In the genomic region with DNA sequence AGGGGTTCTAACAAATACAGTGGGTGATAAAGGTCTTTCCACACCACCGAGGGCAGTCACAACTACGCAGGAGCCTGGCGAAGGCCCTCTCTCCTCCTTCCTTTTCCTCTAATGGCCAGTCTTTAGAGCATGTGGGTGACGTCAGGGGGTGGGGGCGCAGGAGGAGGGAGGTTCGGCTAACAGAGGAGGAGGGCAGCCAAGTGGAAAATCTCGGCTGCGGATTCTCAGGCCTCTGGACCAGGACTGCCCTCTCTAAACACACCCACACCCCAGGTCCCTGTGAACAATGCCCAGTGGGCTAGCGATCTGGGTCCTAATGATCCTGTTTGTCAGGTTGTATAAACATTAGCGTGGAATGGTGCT, we compare ENCODE assay signal across 7 mouse cellular contexts. TPM values are rescaled to one million over a fixed set of nuclear protein-coding genes. Genes with fewer than 3 reads are reported as not detected.
DNase-seq lines count a peak whose midpoint lies in the region; ATAC-seq and TF ChIP-seq lines count a peak whose summit lies in the region.

No protein-coding gene starts in this region.

- peak overlapping the region; percentile 75 for H3K4me3 ChIP-seq in embryonic facial prominence, embryonic 15.5 days (replicated peaks)
- H3K4me3 ChIP-seq in heart, embryonic 10.5 days = peak overlapping the region; percentile 69
- peak overlapping the region; percentile 85 for H3K4me3 ChIP-seq in kidney, embryonic 14.5 days (ENCODE audit: low read length)
- peak overlapping the region; percentile 80 for H3K4me3 ChIP-seq in limb, embryonic 13.5 days
- peak overlapping the region; percentile 73 for H3K4me3 ChIP-seq in midbrain, embryonic 13.5 days (replicated peaks)
- peak overlapping the region; percentile 74 for H3K4me3 ChIP-seq in stomach, postnatal 0 days (ENCODE audit: low read depth, low read length)

- peak overlapping the region; percentile 64 for H3K9ac ChIP-seq in embryonic facial prominence, embryonic 15.5 days
- H3K9ac ChIP-seq in kidney, embryonic 14.5 days (ENCODE audit: low read depth, low read length) = peak overlapping the region; percentile 87
- H3K9ac ChIP-seq in limb, embryonic 13.5 days = peak overlapping the region; percentile 87
- H3K9ac ChIP-seq in midbrain, embryonic 13.5 days (replicated peaks) = peak overlapping the region; percentile 94
- peak overlapping the region; percentile 75 for H3K9ac ChIP-seq in stomach, postnatal 0 days (ENCODE audit: low read length)

- peak overlapping the region; percentile 92 for H3K27ac ChIP-seq in embryonic facial prominence, embryonic 15.5 days (replicated peaks)
- H3K27ac ChIP-seq in heart, embryonic 10.5 days = peak overlapping the region; percentile 87
- H3K27ac ChIP-seq in kidney, embryonic 14.5 days (ENCODE audit: low read depth, low read length) = peak overlapping the region; percentile 95
- H3K27ac ChIP-seq in limb, embryonic 13.5 days = peak overlapping the region; percentile 95
- peak overlapping the region; percentile 98 for H3K27ac ChIP-seq in midbrain, embryonic 13.5 days
- peak overlapping the region; percentile 92 for H3K27ac ChIP-seq in stomach, postnatal 0 days (replicated peaks)

- no peaks in the 10 kb centered on the region for H3K27me3 ChIP-seq in embryonic facial prominence, embryonic 15.5 days
- H3K27me3 ChIP-seq in heart, embryonic 10.5 days (ENCODE audit: insufficient read depth, poor library complexity, severe bottlenecking) = no peaks in the 10 kb centered on the region
- H3K27me3 ChIP-seq in kidney, embryonic 14.5 days (ENCODE audit: control insufficient read depth, insufficient read depth, low read length) = no peaks in the 10 kb centered on the region
- no peaks in the 10 kb centered on the region for H3K27me3 ChIP-seq in limb, embryonic 13.5 days
- H3K27me3 ChIP-seq in midbrain, embryonic 13.5 days = no peaks in the 10 kb centered on the region
- no peaks in the 10 kb centered on the region for H3K27me3 ChIP-seq in stomach, postnatal 0 days (ENCODE audit: control insufficient read depth, insufficient read depth, low read length)

- 0 out of 2 replicates have a peak, but pooled peaks cover 4% of the 10 kb centered on the region for H3K36me3 ChIP-seq in embryonic facial prominence, embryonic 15.5 days
- H3K36me3 ChIP-seq in heart, embryonic 10.5 days = peaks cover 10% of the 10 kb centered on the region; the same call in 1 of the 2 replicates
- peaks cover 9% of the 10 kb centered on the region for H3K36me3 ChIP-seq in kidney, embryonic 14.5 days (ENCODE audit: control insufficient read depth, insufficient read depth, low read length)
- H3K36me3 ChIP-seq in limb, embryonic 13.5 days = peaks cover 19% of the 10 kb centered on the region
- peaks cover 14% of the 10 kb centered on the region for H3K36me3 ChIP-seq in midbrain, embryonic 13.5 days
- no peaks in the 10 kb centered on the region for H3K36me3 ChIP-seq in stomach, postnatal 0 days (ENCODE audit: control insufficient read depth, insufficient read depth, low read length)

- peak overlapping the region; percentile 66 for H3K4me2 ChIP-seq in embryonic facial prominence, embryonic 15.5 days (replicated peaks)
- H3K4me2 ChIP-seq in kidney, embryonic 14.5 days (replicated peaks; ENCODE audit: low read depth, low read length) = peak overlapping the region; percentile 60
- peak overlapping the region; percentile 84 for H3K4me2 ChIP-seq in limb, embryonic 13.5 days (replicated peaks)
- H3K4me2 ChIP-seq in midbrain, embryonic 13.5 days (replicated peaks) = peak overlapping the region; percentile 76
- H3K4me2 ChIP-seq in stomach, postnatal 0 days (replicated peaks; ENCODE audit: low read depth) = peak overlapping the region; percentile 63

- under 1% methylated on average over 10 of the region's 10 CpGs for WGBS in embryonic facial prominence, embryonic 15.5 days
- 1% methylated on average over 8 of the region's 10 CpGs for WGBS in heart, embryonic 10.5 days
- 0% methylated on average over 10 of the region's 10 CpGs for WGBS in kidney, embryonic 14.5 days
- WGBS in limb, embryonic 13.5 days = 0% methylated on average over 9 of the region's 10 CpGs
- WGBS in midbrain, embryonic 13.5 days = 0% methylated on average over 10 of the region's 10 CpGs
- under 1% methylated on average over 9 of the region's 10 CpGs for WGBS in stomach, postnatal 0 days

- H3K4me1 ChIP-seq in embryonic facial prominence, embryonic 15.5 days = peaks cover 5% of the 10 kb centered on the region; the same call in 1 of the 2 replicates
- H3K4me1 ChIP-seq in heart, embryonic 10.5 days = 0 out of 2 replicates have a peak, but pooled peaks cover 3% of the 10 kb centered on the region
- H3K4me1 ChIP-seq in kidney, embryonic 14.5 days (ENCODE audit: control insufficient read depth, insufficient read depth, low read length) = 0 out of 2 replicates have a peak, but pooled peaks cover 3% of the 10 kb centered on the region
- H3K4me1 ChIP-seq in limb, embryonic 13.5 days = peaks cover 8% of the 10 kb centered on the region
- H3K4me1 ChIP-seq in midbrain, embryonic 13.5 days (replicated peaks) = peaks cover 38% of the 10 kb centered on the region
- H3K4me1 ChIP-seq in stomach, postnatal 0 days (replicated peaks; ENCODE audit: control insufficient read depth, insufficient read depth) = no peaks in the 10 kb centered on the region

- peak; percentile 70 for DNase-seq in brain, embryonic 18.5 days (ENCODE audit: low read depth, low spot score)
- DNase-seq in heart, embryonic 10.5 days (ENCODE audit: low spot score) = peak; percentile 93
- peak; percentile 88 for DNase-seq in stomach, postnatal 0 days (ENCODE audit: low spot score)

- H3K9me3 ChIP-seq in embryonic facial prominence, embryonic 15.5 days (replicated peaks) = no peaks in the 10 kb centered on the region
- H3K9me3 ChIP-seq in heart, embryonic 10.5 days = no peaks in the 10 kb centered on the region
- no peaks in the 10 kb centered on the region for H3K9me3 ChIP-seq in kidney, embryonic 14.5 days (ENCODE audit: control insufficient read depth, low read length)
- no peaks in the 10 kb centered on the region for H3K9me3 ChIP-seq in limb, embryonic 13.5 days
- no peaks in the 10 kb centered on the region for H3K9me3 ChIP-seq in midbrain, embryonic 13.5 days
- H3K9me3 ChIP-seq in stomach, postnatal 0 days (ENCODE audit: control insufficient read depth, low read length) = no peaks in the 10 kb centered on the region

- TF ChIP-seq CTCF in stomach, postnatal 0 days (IDR thresholded peaks at IDR 0.05; ENCODE audit: low read depth) = no peak

- TF ChIP-seq EP300 in stomach, postnatal 0 days (optimal IDR thresholded peaks at IDR 0.05) = no peak

- ATAC-seq in embryonic facial prominence, embryonic 15.5 days (ENCODE audit: insufficient number of reproducible peaks, low FRiP score, low TSS enrichment, low read depth) = peak; percentile 85
- ATAC-seq in kidney, embryonic 14.5 days (ENCODE audit: low FRiP score, low TSS enrichment) = peak; percentile 92
- peak; percentile 88 for ATAC-seq in limb, embryonic 13.5 days (ENCODE audit: low FRiP score, low read depth)
- peak; percentile 84 for ATAC-seq in midbrain, embryonic 13.5 days
- ATAC-seq in stomach, postnatal 0 days (ENCODE audit: low FRiP score, low TSS enrichment) = peak; percentile 92

RNA-seq across cellular contexts. Expression of a gene that starts 17.8 kb away (rescaled TPM):
- polyA plus RNA-seq in embryonic facial prominence, embryonic 15.5 days (2015; fragmentation: Nextera tagmentation; extraction: Ambion mirVana) = 65.8 and 71.6 TPM in 2 replicates
- polyA plus RNA-seq in heart, embryonic 10.5 days (2016; fragmentation: Nextera tagmentation; extraction: Ambion mirVana) = 56.8 and 62.2 TPM in 2 replicates
- polyA plus RNA-seq in kidney, embryonic 14.5 days (2014; fragmentation: Nextera tagmentation; extraction: Ambion mirVana) = 47.0 and 82.1 TPM in 2 replicates
- polyA plus RNA-seq in limb, embryonic 13.5 days (2015; fragmentation: Nextera tagmentation; extraction: Ambion mirVana) = 88.2 and 93.1 TPM in 2 replicates
- polyA plus RNA-seq in midbrain, embryonic 13.5 days (2015; fragmentation: Nextera tagmentation; extraction: Ambion mirVana) = 246 and 247 TPM in 2 replicates
- polyA plus RNA-seq in stomach, postnatal 0 days (2015; fragmentation: Nextera tagmentation; extraction: Ambion mirVana) = 32.9 and 35.6 TPM in 2 replicates

RNA-seq across cellular contexts. Expression of a gene that starts 47.0 kb away (rescaled TPM):
- polyA plus RNA-seq in embryonic facial prominence, embryonic 15.5 days (2015; fragmentation: Nextera tagmentation; extraction: Ambion mirVana) = 0.09 TPM in 1 of 2 replicates, not detected in the other
- not detected in 2 replicates for polyA plus RNA-seq in heart, embryonic 10.5 days (2016; fragmentation: Nextera tagmentation; extraction: Ambion mirVana)
- not detected in 2 replicates for polyA plus RNA-seq in kidney, embryonic 14.5 days (2014; fragmentation: Nextera tagmentation; extraction: Ambion mirVana)
- polyA plus RNA-seq in limb, embryonic 13.5 days (2015; fragmentation: Nextera tagmentation; extraction: Ambion mirVana) = not detected in 2 replicates
- not detected in 2 replicates for polyA plus RNA-seq in midbrain, embryonic 13.5 days (2015; fragmentation: Nextera tagmentation; extraction: Ambion mirVana)
- polyA plus RNA-seq in stomach, postnatal 0 days (2015; fragmentation: Nextera tagmentation; extraction: Ambion mirVana) = not detected in 2 replicates

RNA-seq across cellular contexts. Expression of a gene that starts 47.1 kb away (rescaled TPM):
- 6.3 and 6.4 TPM in 2 replicates for polyA plus RNA-seq in embryonic facial prominence, embryonic 15.5 days (2015; fragmentation: Nextera tagmentation; extraction: Ambion mirVana)
- 3.6 and 3.9 TPM in 2 replicates for polyA plus RNA-seq in heart, embryonic 10.5 days (2016; fragmentation: Nextera tagmentation; extraction: Ambion mirVana)
- 1.9 and 2.9 TPM in 2 replicates for polyA plus RNA-seq in kidney, embryonic 14.5 days (2014; fragmentation: Nextera tagmentation; extraction: Ambion mirVana)
- polyA plus RNA-seq in limb, embryonic 13.5 days (2015; fragmentation: Nextera tagmentation; extraction: Ambion mirVana) = 5.6 TPM in 2 replicates
- 1.9 and 2.3 TPM in 2 replicates for polyA plus RNA-seq in midbrain, embryonic 13.5 days (2015; fragmentation: Nextera tagmentation; extraction: Ambion mirVana)
- polyA plus RNA-seq in stomach, postnatal 0 days (2015; fragmentation: Nextera tagmentation; extraction: Ambion mirVana) = 10.0 and 11.5 TPM in 2 replicates

Comparison
In these comparisons a context has a peak if more than half of its experiments do, and no peak if none do; other contexts are left out.
1. Peak in every context shown above with its lines: DNase-seq, ATAC-seq, H3K4me3 ChIP-seq and H3K27ac ChIP-seq.